ENCODE assay signal across 20 mouse cellular contexts in the genomic region with DNA sequence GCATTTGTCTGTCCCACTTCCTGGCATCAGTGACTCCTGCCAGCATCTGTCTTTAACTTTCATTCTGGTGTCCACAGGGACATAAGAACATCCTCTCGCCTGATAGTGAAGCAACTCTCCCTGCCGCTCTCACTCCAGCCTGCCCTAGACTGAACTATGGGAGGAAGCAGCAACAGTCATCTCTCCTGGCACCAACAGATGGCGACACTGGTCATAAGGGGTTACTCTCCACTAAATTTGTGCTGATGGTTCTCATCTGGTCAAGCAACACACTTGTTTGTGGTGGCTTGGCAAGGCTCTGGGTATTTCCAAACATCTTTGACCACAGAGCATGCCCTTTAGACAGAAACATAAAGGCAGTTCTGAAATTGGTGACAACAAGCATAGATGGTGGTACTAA.
DNase-seq lines count a peak whose midpoint lies in the region; ATAC-seq and TF ChIP-seq lines count a peak whose summit lies in the region.
"Had no signal": no experiment of that assay in that cellular context is flagged by ENCODE, and none has a peak within 500 bp of the region (broad histone marks: within the 10 kb centered on the region; RNA-seq: fewer than 3 reads in every experiment).

No protein-coding gene starts in this region.

- 70% methylated on average over 3 of the region's 3 CpGs for WGBS in lung, embryonic 14.5 days
- WGBS in lung, adult 2 months, result 64% methylated on average over 3 of the region's 3 CpGs

- in situ Hi-C loops in ES-E14 (cut with MboI; ENCODE audit: low sequenced_read_pairs in 2 of 2, unreplicated experiment in 2 of 2), result no loop called here

- intact Hi-C loops in heart, postnatal 36 days (cut with DNase I), result no loop called here

- H3K4me2 ChIP-seq in lung, embryonic 14.5 days, result no peak overlapping the region
- H3K4me2 ChIP-seq: forebrain, embryonic 13.5 days; heart, embryonic 15.5 days; hindbrain, embryonic 14.5 days; limb, embryonic 15.5 days had no signal

- no peaks in the 10 kb centered on the region for H3K4me1 ChIP-seq in lung, embryonic 14.5 days (ENCODE audit: insufficient read depth)
- H3K4me1 ChIP-seq in lung, adult 2 months (ENCODE audit: control insufficient read depth, insufficient read depth, low read length), result no peaks in the 10 kb centered on the region
- H3K4me1 ChIP-seq in ES-E14 (ENCODE audit: control insufficient read depth in 2 of 2, insufficient read depth in 2 of 2, low read length in 2 of 2, poor library complexity in 1 of 2), result no peaks in the 10 kb centered on the region
- H3K4me1 ChIP-seq: forebrain, embryonic 13.5 days; heart, embryonic 15.5 days; limb, embryonic 15.5 days had no signal

- H3K27me3 ChIP-seq in lung, embryonic 14.5 days (ENCODE audit: insufficient read depth, low read length), result no peaks in the 10 kb centered on the region
- H3K27me3 ChIP-seq: forebrain, embryonic 13.5 days; heart, embryonic 15.5 days; limb, embryonic 15.5 days had no signal

- no peak overlapping the region for H3K9ac ChIP-seq in lung, embryonic 14.5 days
- H3K9ac ChIP-seq in ES-E14 (ENCODE audit: insufficient read depth, low read depth, low read length, poor library complexity, severe bottlenecking), result no peak overlapping the region
- H3K9ac ChIP-seq: forebrain, embryonic 13.5 days; heart, embryonic 15.5 days; hindbrain, embryonic 14.5 days; limb, embryonic 15.5 days; liver, postnatal 0 days had no signal

- no peak for ATAC-seq in lung, embryonic 14.5 days (ENCODE audit: insufficient read depth)
- ATAC-seq: forebrain, embryonic 13.5 days; liver, postnatal 0 days had no signal

- TF ChIP-seq POLR2A in lung, adult 2 months (IDR thresholded peaks at IDR 0.05; ENCODE audit: borderline replicate concordance, extremely low read depth, low read depth, low read length), result no peak

- H3K9me3 ChIP-seq in lung, embryonic 14.5 days (ENCODE audit: low read depth, low read length), result no peaks in the 10 kb centered on the region
- H3K9me3 ChIP-seq in ES-E14 (ENCODE audit: control insufficient read depth, insufficient read depth, low read depth, low read length), result no peaks in the 10 kb centered on the region
- H3K9me3 ChIP-seq: forebrain, embryonic 13.5 days; heart, embryonic 15.5 days; limb, embryonic 15.5 days; midbrain, embryonic 10.5 days had no signal

- H3K36me3 ChIP-seq in lung, embryonic 14.5 days (ENCODE audit: insufficient read depth), result no peaks in the 10 kb centered on the region
- no peaks in the 10 kb centered on the region for H3K36me3 ChIP-seq in ES-E14 (ENCODE audit: control insufficient read depth, insufficient read depth, low read length, poor library complexity, severe bottlenecking)
- H3K36me3 ChIP-seq: heart, embryonic 15.5 days; limb, embryonic 15.5 days; midbrain, embryonic 10.5 days had no signal

- 0 out of 2 replicates have a peak, but pooled peaks have one; percentile 16 for TF ChIP-seq CTCF in lung, embryonic 14.5 days (IDR thresholded peaks at IDR 0.05; ENCODE audit: low read depth)
- no peak for TF ChIP-seq CTCF in lung, adult 2 months (IDR thresholded peaks at IDR 0.05; ENCODE audit: insufficient read depth, low read length)

- H3K4me3 ChIP-seq in lung, embryonic 14.5 days (ENCODE audit: low read depth, low read length), result no peak overlapping the region
- H3K4me3 ChIP-seq in lung, adult 2 months (replicated peaks; ENCODE audit: extremely low read depth, low read depth, low read length), result no peak overlapping the region
- no peak overlapping the region for H3K4me3 ChIP-seq in ES-E14 (ENCODE audit: insufficient read depth in 1 of 2, low read depth in 1 of 2, low read length in 2 of 2, poor library complexity in 1 of 2, severe bottlenecking in 1 of 2)
- H3K4me3 ChIP-seq: forebrain, embryonic 13.5 days; heart, embryonic 15.5 days; limb, embryonic 15.5 days; midbrain, embryonic 10.5 days; myocyte had no signal

- no peak overlapping the region for H3K27ac ChIP-seq in lung, embryonic 14.5 days (ENCODE audit: low read depth)
- no peak overlapping the region for H3K27ac ChIP-seq in ES-E14 (ENCODE audit: insufficient read depth, low read depth, low read length, poor library complexity, severe bottlenecking)
- H3K27ac ChIP-seq: forebrain, embryonic 13.5 days; heart, embryonic 15.5 days; hindbrain, embryonic 14.5 days; limb, embryonic 15.5 days; midbrain, embryonic 10.5 days had no signal

- peak; percentile 17 for DNase-seq in heart, adult 11 months
- DNase-seq in heart, postnatal 36 days, result no peak
- peak; percentile 9 for DNase-seq in lung, embryonic 14.5 days
- no peak for DNase-seq in lung, adult 2 months
- DNase-seq in ES-E14 (ENCODE audit: low read depth, low spot score), result peak; percentile 8
- peak; percentile 3 for DNase-seq in lung, postnatal 14 days
- DNase-seq in gastrocnemius, postnatal 4 days (ENCODE audit: low spot score in 2 of 2), result no peak
- no peak for DNase-seq in B cell, adult 2 months
- DNase-seq: cerebellum, adult 2 months; embryo, embryonic 11 days; heart, adult 18-20 months; kidney, adult 18-20 months; liver, postnatal 0 days; right cerebral cortex, adult 18-20 months had no signal

TF ChIP-seq in ES-E14, 5 proteins besides CTCF, POLR2A, EP300 and RAD21:
- TF ChIP-seq CHD2 (IDR thresholded peaks at IDR 0.05; ENCODE audit: low read depth, low read length) (no peak), ZNF384 (IDR thresholded peaks at IDR 0.05; ENCODE audit: low read depth, low read length) (no peak), ZC3H11A (IDR thresholded peaks at IDR 0.05; ENCODE audit: borderline replicate concordance, low read depth, low read length) (no peak), HCFC1 (IDR thresholded peaks at IDR 0.05; ENCODE audit: borderline replicate concordance, insufficient read depth, low read length) (no peak), MAFK (IDR thresholded peaks at IDR 0.05; ENCODE audit: insufficient read depth, low read depth, low read length) (no peak)

Comparison
In these comparisons a context has a peak if more than half of its experiments do, and no peak if none do; other contexts are left out.
1. DNase-seq: peak in heart, adult 11 months (single experiment), lung, embryonic 14.5 days (single experiment), ES-E14 (single experiment) and lung, postnatal 14 days (single experiment); none in heart, postnatal 36 days (0 of 2), lung, adult 2 months (single experiment), gastrocnemius, postnatal 4 days (0 of 2) and B cell, adult 2 months (0 of 2).